8 mouse cellular contexts compared by ENCODE assay signal in genomic region chr10:117376580-117377189, GRCm38 (mm10). TPM values are rescaled to one million over a fixed set of nuclear protein-coding genes. Genes with fewer than 3 reads are reported as not detected.
A peak's percentile ranks its signal among the peaks of the same experiment; 100 is the strongest.
DNase-seq lines count a peak whose midpoint lies in the region; ATAC-seq and TF ChIP-seq lines count a peak whose summit lies in the region.

No protein-coding gene starts in this region.

- no peak for TF ChIP-seq CTCF in G1E (IDR thresholded peaks at IDR 0.05; ENCODE audit: low read depth, low read length)
- TF ChIP-seq CTCF in testis, adult 2 months (IDR thresholded peaks at IDR 0.05; ENCODE audit: control insufficient read depth, insufficient read depth, insufficient replicate concordance, low read depth, low read length) = no peak

- peaks cover 21% of the 10 kb centered on the region for H3K4me1 ChIP-seq in G1E (ENCODE audit: insufficient read depth, low read depth, low read length)
- H3K4me1 ChIP-seq in forebrain, embryonic 15.5 days = peaks cover 25% of the 10 kb centered on the region
- H3K4me1 ChIP-seq in neural tube, embryonic 14.5 days (ENCODE audit: control insufficient read depth, insufficient read depth, low read length) = peaks cover 11% of the 10 kb centered on the region; the same call in 1 of the 2 replicates
- H3K4me1 ChIP-seq in testis, adult 2 months (ENCODE audit: control insufficient read depth, insufficient read depth, low read length) = peaks cover 5% of the 10 kb centered on the region

- peak overlapping the region; percentile 60 for H3K4me2 ChIP-seq in forebrain, embryonic 15.5 days (replicated peaks)
- H3K4me2 ChIP-seq in neural tube, embryonic 14.5 days (ENCODE audit: low read depth, low read length) = peak overlapping the region; percentile 75

- intact Hi-C loops in heart, postnatal 25 days (cut with DNase I) = loop anchor here (10.0 kb wide), 1 partner anchor 312 kb away; the partner anchor contains the start of gene Cct2

- TF ChIP-seq POLR2A in testis, adult 2 months (IDR thresholded peaks at IDR 0.05; ENCODE audit: control insufficient read depth, low read depth, low read length) = peak; percentile 85

- DNase-seq in G1E (ENCODE audit: low spot score) = peak; percentile 94
- peak; percentile 93 for DNase-seq in cerebellum, adult 11-12 months
- DNase-seq in heart, postnatal 25 days (ENCODE audit: low spot score) = peak; percentile 88
- peak; percentile 92 to 95 for DNase-seq in layer of hippocampus, adult 18-20 months (ENCODE audit: low spot score in 2 of 2)
- peak; percentile 93 to 95 for DNase-seq in lung, adult 18-20 months

- no peaks in the 10 kb centered on the region for H3K27me3 ChIP-seq in G1E (ENCODE audit: insufficient read depth, low read length)
- H3K27me3 ChIP-seq in forebrain, embryonic 15.5 days = no peaks in the 10 kb centered on the region
- no peaks in the 10 kb centered on the region; the same call in 1 of the 2 replicates for H3K27me3 ChIP-seq in neural tube, embryonic 14.5 days (ENCODE audit: control insufficient read depth, insufficient read depth, low read length)
- no peaks in the 10 kb centered on the region for H3K27me3 ChIP-seq in testis, adult 2 months (ENCODE audit: control insufficient read depth, insufficient read depth, low read length)

- H3K9me3 ChIP-seq in G1E (replicated peaks) = no peaks in the 10 kb centered on the region
- H3K9me3 ChIP-seq in forebrain, embryonic 15.5 days = no peaks in the 10 kb centered on the region
- no peaks in the 10 kb centered on the region for H3K9me3 ChIP-seq in neural tube, embryonic 14.5 days (ENCODE audit: control insufficient read depth, low read length)

- peak overlapping the region; percentile 96 for H3K27ac ChIP-seq in forebrain, embryonic 15.5 days (replicated peaks)
- H3K27ac ChIP-seq in neural tube, embryonic 14.5 days (ENCODE audit: low read depth, low read length) = peak overlapping the region; percentile 96
- peak overlapping the region; percentile 96 for H3K27ac ChIP-seq in testis, adult 2 months (ENCODE audit: control insufficient read depth, insufficient read depth, low read depth, low read length)

- WGBS in forebrain, embryonic 15.5 days = under 1% methylated on average over 77 of the region's 86 CpGs
- WGBS in neural tube, embryonic 14.5 days = under 1% methylated on average over 50 of the region's 86 CpGs

- ATAC-seq in G1E (ENCODE audit: extremely low read depth, insufficient number of reproducible peaks, low FRiP score, poor library complexity, severe bottlenecking) = peak; percentile 84
- ATAC-seq in forebrain, embryonic 15.5 days (replicated peaks) = peak; percentile 97
- ATAC-seq in neural tube, embryonic 14.5 days (ENCODE audit: low read depth) = peak; percentile 97

- no peaks in the 10 kb centered on the region for H3K36me3 ChIP-seq in G1E (replicated peaks)
- H3K36me3 ChIP-seq in forebrain, embryonic 15.5 days = no peaks in the 10 kb centered on the region
- no peaks in the 10 kb centered on the region for H3K36me3 ChIP-seq in neural tube, embryonic 14.5 days (ENCODE audit: control insufficient read depth, insufficient read depth, low read length)
- H3K36me3 ChIP-seq in testis, adult 2 months (ENCODE audit: control insufficient read depth, insufficient read depth, low read length) = no peaks in the 10 kb centered on the region

- peak overlapping the region; percentile 93 for H3K4me3 ChIP-seq in G1E (ENCODE audit: low read depth, low read length)
- peak overlapping the region; percentile 86 for H3K4me3 ChIP-seq in forebrain, embryonic 15.5 days
- H3K4me3 ChIP-seq in neural tube, embryonic 14.5 days (ENCODE audit: low read depth, low read length) = peak overlapping the region; percentile 99
- H3K4me3 ChIP-seq in testis, adult 2 months (ENCODE audit: control insufficient read depth, low read depth, low read length) = peak overlapping the region; percentile 97

- peak overlapping the region; percentile 99 for H3K9ac ChIP-seq in forebrain, embryonic 15.5 days (replicated peaks)
- peak overlapping the region; percentile 100 for H3K9ac ChIP-seq in neural tube, embryonic 14.5 days (replicated peaks; ENCODE audit: low read depth, low read length)

RNA-seq across cellular contexts. Expression of gene Cpsf6, which starts 3.1 kb away (rescaled TPM):
- total RNA-seq in G1E (2014; fragmentation: Nextera tagmentation) (232 and 244 TPM in 2 replicates), G1E (2017) (142 and 177 TPM in 2 replicates)
- polyA plus RNA-seq in G1E (2012) = 285 and 393 TPM in 2 replicates
- 201 and 205 TPM in 2 replicates for polyA plus RNA-seq in forebrain, embryonic 15.5 days (2015; fragmentation: Nextera tagmentation; extraction: Ambion mirVana)
- 10 to 100 TPM; 27.9 to 35.2 TPM for total RNA-seq in heart, postnatal 25 days (2021)
- total RNA-seq in layer of hippocampus, adult 18-20 months (2021) = 100 to 1,000 TPM; 114 to 124 TPM
- polyA plus RNA-seq in neural tube, embryonic 14.5 days (2014; fragmentation: Nextera tagmentation; extraction: Ambion mirVana) = 180 and 203 TPM in 2 replicates
- polyA plus RNA-seq in testis, adult 2 months (2012; rRNA removed) = 23.6 and 26.7 TPM in 2 replicates

Comparison
In these comparisons a context has a peak if more than half of its experiments do, and no peak if none do; other contexts are left out.
1. Peak in every context shown above with its lines: DNase-seq, ATAC-seq, H3K4me3 ChIP-seq and H3K27ac ChIP-seq.